Mouse (Mus musculus) forebrain, embryonic 14.5 days (tissue): ENCODE measurements around the gene Fto. TPM values are rescaled to one million over a fixed set of nuclear protein-coding genes. Genes with fewer than 3 reads are reported as not detected.

Experiments
- ATAC-seq: fragments of 200-750 bp; cut with Nextera tagmentation; 2 replicates; pipeline ENCODE4 v1.8.0; 2017; ENCODE audit warnings: mild to moderate bottlenecking, moderate library complexity
- DNase-seq: peaks from one replicate; pipeline ENCODE4 v3.0.0-alpha.2; 2015; ENCODE audit warnings: low spot score
- H3K27ac ChIP-seq: fragments of 300-500 bp; sonication (generic); 2 replicates; pipeline ENCODE4 v1.5.1; 2014; ENCODE audit warnings: low read depth, mild to moderate bottlenecking, control low read depth, low read length, moderate library complexity
- H3K27me3 ChIP-seq: fragments of 300-500 bp; sonication (generic); replicated peaks from 2 replicates; pipeline ENCODE4 v1.6.1; 2014; ENCODE audit warnings: low read length, control low read depth, mixed read lengths; ENCODE audit not compliant: control insufficient read depth, insufficient read depth
- H3K36me3 ChIP-seq: fragments of 300-500 bp; sonication (generic); 2 replicates; pipeline ENCODE4 v1.6.1; 2014; ENCODE audit warnings: low read length, control low read depth; ENCODE audit not compliant: control insufficient read depth, insufficient read depth
- H3K4me1 ChIP-seq: fragments of 300-500 bp; sonication (generic); 2 replicates; pipeline ENCODE4 v1.6.1; 2014; ENCODE audit warnings: antibody characterized with exemption, low read length, control low read depth; ENCODE audit not compliant: control insufficient read depth, insufficient read depth
- H3K4me2 ChIP-seq: fragments of 300-500 bp; sonication (generic); 2 replicates; pipeline ENCODE4 v1.6.1; 2014; ENCODE audit warnings: mild to moderate bottlenecking, control low read depth, low read length
- H3K4me3 ChIP-seq: fragments of 300-500 bp; sonication (generic); 2 replicates; pipeline ENCODE4 v1.5.1; 2014; ENCODE audit warnings: low read depth, low read length, control low read depth
- H3K9ac ChIP-seq: fragments of 300-500 bp; sonication (generic); 2 replicates; pipeline ENCODE4 v1.6.1; 2014; ENCODE audit warnings: mild to moderate bottlenecking, low read length, control low read depth, moderate library complexity
- H3K9me3 ChIP-seq: fragments of 300-500 bp; sonication (generic); replicated peaks from 2 replicates; pipeline ENCODE4 v1.6.1; 2016; ENCODE audit warnings: low read length, control low read depth, mixed read lengths; ENCODE audit not compliant: control insufficient read depth
- WGBS: fragments of 180-500 bp; shearing (Covaris S2); extraction: QIAGEN DNeasy Blood & Tissue Kit; methylation state at CpG from one replicate; pipeline ENCODE4 v1.1.7; 2014; 5-methylcytosine and 5-hydroxymethylcytosine counted together
- polyA plus RNA-seq: library from polyadenylated mRNA; unstranded; fragments of >200 nt; fragmentation: Nextera tagmentation; extraction: Ambion mirVana; gene quantifications from 2 replicates; pipeline ENCODE4 v1.2.1, GENCODE M21; 2014

The Fto gene
- polyA plus RNA-seq, 1 experiment from 2014 or later, result 103 TPM

- Histone ChIP-seq H3K27me3 (no peaks in the 10 kb centered on the region; the same call in 1 of the 2 replicates), H3K27ac (no peak overlapping the region), H3K36me3 (no peaks in the 10 kb centered on the region), H3K4me1 (peaks cover 2% of the 10 kb centered on the region; the same call in 1 of the 2 replicates), H3K9me3 (no peaks in the 10 kb centered on the region), H3K9ac (no peak overlapping the region), H3K4me2 (no peak overlapping the region), H3K4me3 (no peak overlapping the region)
- WGBS, result 75% methylated on average over 6 of the region's 6 CpGs
- DNase-seq (no peak), ATAC-seq (no peak)
Measured at GRCm38 (mm10) chr8:91636887-91637286, 323.6 kb downstream of the Fto start.

GRCm38 (mm10) chr8:91637684-91638083 lies 324.4 kb downstream of the Fto start:
- ATAC-seq (no peak), DNase-seq (no peak)
- Histone ChIP-seq H3K4me3 (no peak overlapping the region), H3K9me3 (no peaks in the 10 kb centered on the region), H3K27me3 (peaks cover 5% of the 10 kb centered on the region; the same call in 1 of the 2 replicates), H3K4me2 (no peak overlapping the region), H3K9ac (no peak overlapping the region), H3K4me1 (peaks cover 2% of the 10 kb centered on the region; the same call in 1 of the 2 replicates), H3K27ac (no peak overlapping the region), H3K36me3 (no peaks in the 10 kb centered on the region)
- 81% methylated on average over 9 of the region's 9 CpGs for WGBS

GRCm38 (mm10) chr8:91638256-91638655 lies 324.9 kb downstream of the Fto start:
- ATAC-seq, result no peak
- Histone ChIP-seq H3K4me1 (peaks cover 2% of the 10 kb centered on the region; the same call in 1 of the 2 replicates), H3K9ac (no peak overlapping the region), H3K4me3 (no peak overlapping the region), H3K27ac (no peak overlapping the region), H3K9me3 (no peaks in the 10 kb centered on the region), H3K27me3 (peaks cover 8% of the 10 kb centered on the region), H3K36me3 (no peaks in the 10 kb centered on the region), H3K4me2 (no peak overlapping the region)
- peak; percentile 60 for DNase-seq
- 25% methylated on average over 12 of the region's 12 CpGs for WGBS

- Histone ChIP-seq H3K36me3 (no peaks in the 10 kb centered on the region), H3K27me3 (peaks cover 22% of the 10 kb centered on the region), H3K4me1 (peaks cover 2% of the 10 kb centered on the region; the same call in 1 of the 2 replicates), H3K9ac (no peak overlapping the region), H3K4me3 (no peak overlapping the region), H3K4me2 (no peak overlapping the region), H3K27ac (no peak overlapping the region), H3K9me3 (no peaks in the 10 kb centered on the region)
- ATAC-seq (no peak), DNase-seq (no peak)
- 76% methylated on average over 7 of the region's 7 CpGs for WGBS
Measured at GRCm38 (mm10) chr8:91640471-91640870, 327.1 kb downstream of the Fto start.

- Histone ChIP-seq H3K4me3 (no peak overlapping the region), H3K4me2 (no peak overlapping the region), H3K4me1 (peaks cover 10% of the 10 kb centered on the region), H3K9me3 (no peaks in the 10 kb centered on the region), H3K27ac (no peak overlapping the region), H3K9ac (no peak overlapping the region), H3K36me3 (no peaks in the 10 kb centered on the region), H3K27me3 (peaks cover 34% of the 10 kb centered on the region)
- 10% methylated on average over 2 of the region's 2 CpGs for WGBS
- ATAC-seq (no peak), DNase-seq (no peak)
Measured at GRCm38 (mm10) chr8:91645484-91645883, 332.2 kb downstream of the Fto start.

GRCm38 (mm10) chr8:91647959-91648358 lies 334.6 kb downstream of the Fto start:
- H3K4me1 ChIP-seq, result peaks cover 10% of the 10 kb centered on the region
- H3K4me3 ChIP-seq, result no peak overlapping the region
- H3K27me3 ChIP-seq, result peaks cover 28% of the 10 kb centered on the region
- WGBS, result 7% methylated on average over 11 of the region's 11 CpGs
- no peak overlapping the region for H3K9ac ChIP-seq
- no peaks in the 10 kb centered on the region for H3K36me3 ChIP-seq
- H3K4me2 ChIP-seq, result no peak overlapping the region
- ATAC-seq, result no peak
- no peak for DNase-seq
- H3K9me3 ChIP-seq, result no peaks in the 10 kb centered on the region
- no peak overlapping the region for H3K27ac ChIP-seq

- H3K4me3 ChIP-seq, result no peak overlapping the region
- H3K27me3 ChIP-seq, result peaks cover 21% of the 10 kb centered on the region
- no peaks in the 10 kb centered on the region for H3K9me3 ChIP-seq
- H3K36me3 ChIP-seq, result no peaks in the 10 kb centered on the region
- H3K9ac ChIP-seq, result no peak overlapping the region
- no peak for ATAC-seq
- WGBS, result 11% methylated on average over 9 of the region's 9 CpGs
- H3K4me1 ChIP-seq, result peaks cover 10% of the 10 kb centered on the region
- H3K27ac ChIP-seq, result no peak overlapping the region
- DNase-seq, result no peak
- no peak overlapping the region for H3K4me2 ChIP-seq
Measured at GRCm38 (mm10) chr8:91648776-91649175, 335.5 kb downstream of the Fto start.

- WGBS, result 57% methylated on average over 3 of the region's 3 CpGs
- no peak for DNase-seq
- no peaks in the 10 kb centered on the region for H3K36me3 ChIP-seq
- ATAC-seq, result no peak
- H3K4me2 ChIP-seq, result no peak overlapping the region
- H3K9ac ChIP-seq, result no peak overlapping the region
- H3K4me1 ChIP-seq, result peaks cover 6% of the 10 kb centered on the region
- H3K9me3 ChIP-seq, result no peaks in the 10 kb centered on the region
- H3K4me3 ChIP-seq, result no peak overlapping the region
- no peak overlapping the region for H3K27ac ChIP-seq
- no peaks in the 10 kb centered on the region for H3K27me3 ChIP-seq
Measured at GRCm38 (mm10) chr8:91653561-91653960, 340.2 kb downstream of the Fto start.

GRCm38 (mm10) chr8:91657381-91657780 lies 344.1 kb downstream of the Fto start:
- Histone ChIP-seq H3K27me3 (no peaks in the 10 kb centered on the region), H3K4me3 (no peak overlapping the region), H3K27ac (no peak overlapping the region), H3K36me3 (no peaks in the 10 kb centered on the region), H3K4me2 (no peak overlapping the region), H3K4me1 (peaks cover 4% of the 10 kb centered on the region; the same call in 1 of the 2 replicates), H3K9me3 (no peaks in the 10 kb centered on the region), H3K9ac (no peak overlapping the region)
- no peak for DNase-seq
- WGBS, result 88% methylated on average over 9 of the region's 9 CpGs
- ATAC-seq, result no peak
